Mouse (Mus musculus) spleen, adult 2 months (tissue): ENCODE measurements around the gene Adra2b.

Source experiments
- CTCF ChIP-seq: fragments of 200-500 bp; IDR thresholded peaks from 2 replicates; pipeline ENCODE4 v1.5.1; 2011; ENCODE audit warnings: mild to moderate bottlenecking, inconsistent platforms; ENCODE audit not compliant: insufficient read depth, insufficient read length, insufficient replicate concordance; ENCODE audit errors: extremely low read depth
- POLR2A ChIP-seq: fragments of 200-500 bp; IDR thresholded peaks from 2 replicates; pipeline ENCODE4 v1.6.1; 2011; ENCODE audit warnings: low read depth, low read length, inconsistent platforms

- no peak for TF ChIP-seq CTCF
- no peak for TF ChIP-seq POLR2A
Measured at GRCm38 (mm10) chr2:127338416-127338815, 24.6 kb upstream of the Adra2b start, which contains the start of gene Astl.
